Mouse (Mus musculus) gastrocnemius, adult 18-20 months (tissue): Measurements from ENCODE around the gene Ctnna2. TPM values are rescaled to one million over a fixed set of nuclear protein-coding genes. Genes with fewer than 3 reads are reported as not detected.
A peak's percentile ranks its signal among the peaks of the same experiment; 100 is the strongest.

ENCODE experiments used
- DNase-seq: peaks from one replicate; pipeline ENCODE4 v3.0.0; 2021; ENCODE audit warnings: low spot score
- total RNA-seq, 2 experiments: library from RNA; stranded (reverse); gene quantifications; 2 replicates each; pipeline ENCODE4 v1.2.3; 2021

Ctnna2 gene
- total RNA-seq, 2 experiments from 2014 or later: not detected

- no peak for DNase-seq
These were observed 380.3 kb downstream of the Ctnna2 start for GRCm38 (mm10) chr6:77599244-77599643.

- no peak for DNase-seq
These were observed 396.9 kb downstream of the Ctnna2 start for GRCm38 (mm10) chr6:77582568-77582967.

- no peak for DNase-seq
These were observed 398.6 kb downstream of the Ctnna2 start for GRCm38 (mm10) chr6:77580926-77581325.

GRCm38 (mm10) chr6:77578612-77579011 is 400.9 kb downstream of the Ctnna2 start:
- DNase-seq: no peak

- no peak for DNase-seq
These were observed 401.9 kb downstream of the Ctnna2 start for GRCm38 (mm10) chr6:77577585-77577984.

GRCm38 (mm10) chr6:77572614-77573013 is 406.9 kb downstream of the Ctnna2 start:
- no peak for DNase-seq

GRCm38 (mm10) chr6:77569851-77570250 is 409.6 kb downstream of the Ctnna2 start:
- no peak for DNase-seq

GRCm38 (mm10) chr6:77556181-77556580 is 423.3 kb downstream of the Ctnna2 start:
- no peak for DNase-seq

GRCm38 (mm10) chr6:77537055-77537807 is 442.3 kb downstream of the Ctnna2 start:
- no peak for DNase-seq

- no peak for DNase-seq
These were observed 451.9 kb downstream of the Ctnna2 start for GRCm38 (mm10) chr6:77527636-77528035.

GRCm38 (mm10) chr6:77521836-77522235 is 457.7 kb downstream of the Ctnna2 start:
- DNase-seq: no peak

- no peak for DNase-seq
These were observed 463.0 kb downstream of the Ctnna2 start for GRCm38 (mm10) chr6:77516515-77516914.

- DNase-seq: no peak
These were observed 467.7 kb downstream of the Ctnna2 start for GRCm38 (mm10) chr6:77511805-77512204.

- DNase-seq: no peak
These were observed 487.8 kb downstream of the Ctnna2 start for GRCm38 (mm10) chr6:77491721-77492120.

- no peak for DNase-seq
These were observed 492.8 kb downstream of the Ctnna2 start for GRCm38 (mm10) chr6:77486658-77487057.

GRCm38 (mm10) chr6:77482081-77482480 is 497.4 kb downstream of the Ctnna2 start:
- DNase-seq: no peak

GRCm38 (mm10) chr6:77475354-77475753 is 504.1 kb downstream of the Ctnna2 start:
- DNase-seq: peak; percentile 8

GRCm38 (mm10) chr6:77473256-77473655 is 506.2 kb downstream of the Ctnna2 start:
- DNase-seq: no peak

- DNase-seq: no peak
These were observed 511.4 kb downstream of the Ctnna2 start for GRCm38 (mm10) chr6:77468058-77468457.

GRCm38 (mm10) chr6:77462737-77463136 is 516.8 kb downstream of the Ctnna2 start:
- DNase-seq: no peak

GRCm38 (mm10) chr6:77457919-77458318 is 521.6 kb downstream of the Ctnna2 start:
- no peak for DNase-seq

- DNase-seq: no peak
These were observed 532.6 kb downstream of the Ctnna2 start for GRCm38 (mm10) chr6:77446861-77447260.

GRCm38 (mm10) chr6:77443906-77444305 is 535.6 kb downstream of the Ctnna2 start:
- DNase-seq: no peak

GRCm38 (mm10) chr6:77441051-77441450 is 538.4 kb downstream of the Ctnna2 start:
- DNase-seq: no peak
